Mouse (Mus musculus): ENCODE results near the gene Prss3. TPM values are rescaled to one million over a fixed set of nuclear protein-coding genes. Genes with fewer than 3 reads are reported as not detected.
"Not testable (repeated sequence)": the region's sequence is repeated elsewhere in the genome, so short reads cannot be mapped to it uniquely, and the experiment has no call there.

The Prss3 gene
- polyA plus RNA-seq (2016; fragmentation: Nextera tagmentation; extraction: Ambion mirVana) = not detected in 2 replicates

DNA sequence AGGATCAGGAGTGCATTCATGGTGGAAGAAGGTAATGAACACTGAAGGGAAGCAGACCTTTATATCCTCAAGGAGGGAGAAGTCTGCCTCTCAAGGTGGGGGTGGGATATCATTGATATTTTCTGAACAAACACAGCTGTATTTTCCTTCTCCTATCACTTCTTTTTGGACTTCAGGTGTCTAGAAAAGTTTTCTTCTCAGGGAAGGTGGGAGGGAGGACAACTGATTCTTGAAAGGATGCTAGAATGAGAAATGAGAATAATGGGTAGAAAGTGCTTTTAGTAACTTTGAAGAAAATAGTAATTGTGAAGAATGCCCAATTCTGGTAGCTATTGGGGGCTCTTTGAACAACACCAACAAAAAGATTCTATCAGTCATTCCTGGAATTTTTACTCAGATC, at the start of gene Prss3:
Gene Prss3 (minus strand): TSS at position 101 of the 400 bp plus-strand sequence.
- H3K4me1 ChIP-seq (replicated peaks); DNase-seq (ENCODE audit: low spot score); H3K27me3 ChIP-seq (ENCODE audit: insufficient read depth, poor library complexity, severe bottlenecking); H3K36me3 ChIP-seq; H3K9me3 ChIP-seq; H3K27ac ChIP-seq; H3K4me3 ChIP-seq: not testable (repeated sequence)

DNA sequence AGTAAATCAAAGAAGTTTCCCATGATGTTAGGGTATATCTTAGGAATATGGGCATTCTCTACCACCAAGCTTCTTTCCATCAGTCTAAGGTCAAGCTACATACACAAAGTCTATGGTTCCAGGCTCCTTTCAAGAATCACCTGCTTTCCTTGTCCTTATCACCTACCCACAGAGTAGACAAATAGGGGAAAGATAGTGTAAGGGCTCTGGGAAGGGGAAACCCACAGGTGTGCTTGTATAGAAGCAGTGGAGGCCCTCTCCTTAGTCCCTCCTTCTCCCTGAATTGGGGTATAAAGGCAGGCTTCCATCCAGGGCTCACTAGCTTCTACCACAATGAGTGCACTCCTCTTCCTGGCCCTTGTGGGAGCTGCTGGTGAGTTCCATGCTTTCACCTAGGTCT, 14.6 kb upstream of the Prss3 start, which contains the start of gene Gm5771:
Gene Gm5771 (plus strand): TSS at position 301 of the 400 bp plus-strand sequence.
- H3K27ac ChIP-seq; DNase-seq (ENCODE audit: low spot score); H3K36me3 ChIP-seq; H3K9me3 ChIP-seq; H3K27me3 ChIP-seq (ENCODE audit: insufficient read depth, poor library complexity, severe bottlenecking); H3K4me3 ChIP-seq; H3K4me1 ChIP-seq (replicated peaks): not testable (repeated sequence)

DNA sequence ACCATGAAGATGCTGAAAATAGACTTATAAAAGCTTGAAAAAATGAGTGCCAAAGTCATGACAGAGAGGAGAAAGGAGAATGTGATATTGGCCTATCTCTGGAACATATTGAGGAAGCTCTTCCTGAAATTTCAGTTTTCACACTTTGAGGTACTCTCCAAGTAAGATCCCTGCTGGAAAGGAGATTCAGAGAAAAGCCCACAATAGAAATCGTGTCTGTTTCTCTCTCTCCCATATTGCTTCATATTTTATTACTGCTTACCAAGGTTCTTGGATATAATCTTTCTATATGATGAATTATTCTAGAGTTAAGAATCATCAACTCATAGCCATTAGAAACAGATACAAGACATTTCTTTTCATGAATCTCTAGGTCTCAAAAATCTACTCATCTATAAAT, 14.2 kb upstream of the Prss3 start:
- 73% methylated on average over 1 of the region's 1 CpGs for WGBS
- DNase-seq (ENCODE audit: low spot score); H3K4me3 ChIP-seq; H3K36me3 ChIP-seq; H3K4me1 ChIP-seq (replicated peaks); H3K9me3 ChIP-seq; H3K27me3 ChIP-seq (ENCODE audit: insufficient read depth, poor library complexity, severe bottlenecking); H3K27ac ChIP-seq: not testable (repeated sequence)

DNA sequence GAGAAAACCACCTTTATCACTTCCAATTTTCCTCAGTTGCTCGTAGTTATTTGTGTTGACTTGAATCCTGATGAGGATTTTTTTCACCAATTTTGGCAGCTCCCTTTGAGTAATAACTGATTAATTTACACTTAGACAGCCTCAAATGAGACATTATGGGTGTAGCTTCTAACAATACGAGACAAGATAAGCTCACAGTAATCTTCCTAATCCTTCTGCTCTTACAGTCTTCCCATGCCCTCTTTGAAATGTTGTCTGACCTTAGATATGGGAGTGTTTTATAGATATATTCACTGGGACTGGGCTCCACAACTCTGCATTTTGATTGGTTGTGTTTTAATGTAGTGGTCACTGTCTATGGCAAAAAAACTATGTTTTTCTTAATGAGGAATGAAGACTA, 9.3 kb upstream of the Prss3 start:
- H3K9me3 ChIP-seq = no peaks in the 10 kb centered on the region
- H3K27ac ChIP-seq = no peak overlapping the region
- no peak for DNase-seq (ENCODE audit: low spot score)
- 88% methylated on average over 2 of the region's 2 CpGs for WGBS
- no peak overlapping the region for H3K4me3 ChIP-seq
- H3K27me3 ChIP-seq (ENCODE audit: insufficient read depth, poor library complexity, severe bottlenecking) = no peaks in the 10 kb centered on the region
- no peaks in the 10 kb centered on the region for H3K36me3 ChIP-seq
- H3K4me1 ChIP-seq (replicated peaks) = no peaks in the 10 kb centered on the region

DNA sequence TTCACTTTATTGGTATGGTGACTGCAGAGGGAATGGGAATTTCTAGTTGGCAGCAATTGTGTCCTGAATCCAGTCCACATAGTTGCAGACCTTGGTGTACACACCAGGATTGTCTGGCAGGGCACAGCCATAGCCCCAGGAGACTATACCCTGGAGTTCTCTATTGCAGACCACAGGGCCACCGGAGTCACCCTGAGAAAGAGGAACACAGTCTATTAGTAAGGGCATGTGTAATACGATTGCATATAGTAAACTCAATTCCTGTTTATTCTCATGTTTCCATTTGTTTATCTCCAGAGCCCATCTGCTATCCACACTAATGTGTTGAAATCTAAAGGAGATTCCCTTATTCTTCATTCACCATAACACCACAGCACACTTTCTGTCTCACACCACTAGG, 3.7 kb downstream of the Prss3 start:
- not testable (repeated sequence) for H3K9me3 ChIP-seq, H3K4me3 ChIP-seq
- 95% methylated on average over 2 of the region's 2 CpGs for WGBS

DNA sequence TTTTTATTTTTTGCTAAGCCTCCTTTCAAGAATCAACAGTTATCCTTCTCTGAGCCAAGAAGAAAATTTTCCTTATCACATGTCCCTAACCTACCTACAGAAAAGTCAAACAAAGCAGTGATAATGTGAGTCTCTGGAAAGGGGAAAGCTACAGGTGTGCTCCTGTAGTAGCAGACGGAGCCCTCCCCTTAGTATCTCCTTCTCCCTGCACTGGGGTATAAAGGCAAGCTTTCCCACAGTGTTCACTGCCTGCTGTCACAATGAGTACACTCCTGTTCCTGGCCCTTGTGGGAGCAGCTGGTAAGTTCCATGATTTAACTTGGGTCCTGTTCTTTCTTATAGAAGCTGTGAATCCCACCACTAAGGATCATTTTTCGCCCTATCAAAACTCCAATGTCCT, 23.5 kb downstream of the Prss3 start, which contains the start of gene Try10:
Gene Try10 (plus strand): TSS at position 174 of the 400 bp plus-strand sequence.
- Histone ChIP-seq H3K9me3 (no peaks in the 10 kb centered on the region), H3K27ac (no peak within 1 kb of the TSS), H3K4me3 (no peak within 1 kb of the TSS), H3K27me3 (ENCODE audit: insufficient read depth, poor library complexity, severe bottlenecking) (no peaks in the 10 kb centered on the region), H3K36me3 (no peaks in the 10 kb centered on the region), H3K4me1 (replicated peaks) (no peaks in the 10 kb centered on the region)
- WGBS = 83% methylated on average over 2 of the region's 2 CpGs
- no peak for DNase-seq (ENCODE audit: low spot score)

More for the DNA sequence above, 3.7 kb downstream of the Prss3 start:
- not testable (repeated sequence) for H3K27ac ChIP-seq; H3K4me1 ChIP-seq (replicated peaks); DNase-seq (ENCODE audit: low spot score); H3K27me3 ChIP-seq (ENCODE audit: insufficient read depth, poor library complexity, severe bottlenecking); H3K36me3 ChIP-seq

Other genes with a start within 250 kb of the Prss3 start
- not detected in 2 replicates for gene Try4, start 75.4 kb downstream of the Prss3 start, polyA plus RNA-seq (2016; fragmentation: Nextera tagmentation; extraction: Ambion mirVana)
- not detected in 2 replicates for gene Try5, start 60.8 kb downstream of the Prss3 start, polyA plus RNA-seq (2016; fragmentation: Nextera tagmentation; extraction: Ambion mirVana)
- not detected in 2 replicates for gene Try10, start 23.6 kb downstream of the Prss3 start, polyA plus RNA-seq (2016; fragmentation: Nextera tagmentation; extraction: Ambion mirVana)
- gene Gm5771, start 14.7 kb upstream of the Prss3 start, polyA plus RNA-seq (2016; fragmentation: Nextera tagmentation; extraction: Ambion mirVana) = not detected in 2 replicates
- not detected in 2 replicates for gene Gm10334, start 68.5 kb upstream of the Prss3 start, polyA plus RNA-seq (2016; fragmentation: Nextera tagmentation; extraction: Ambion mirVana)
- not detected in 2 replicates for gene Prss1, start 81.3 kb upstream of the Prss3 start, polyA plus RNA-seq (2016; fragmentation: Nextera tagmentation; extraction: Ambion mirVana)
- gene Prss2, start 144.1 kb upstream of the Prss3 start, polyA plus RNA-seq (2016; fragmentation: Nextera tagmentation; extraction: Ambion mirVana) = not detected in 2 replicates
- gene Ephb6, start 227.8 kb upstream of the Prss3 start, polyA plus RNA-seq (2016; fragmentation: Nextera tagmentation; extraction: Ambion mirVana) = 13.4 and 13.9 TPM in 2 replicates